Mouse (Mus musculus): ENCODE measurements around the gene Ankrd11. TPM values are rescaled to one million over a fixed set of nuclear protein-coding genes. Genes with fewer than 3 reads are reported as not detected.

Gene Ankrd11
- polyA plus RNA-seq, 1 experiment from 2014 or later: 46.2 TPM

DNA sequence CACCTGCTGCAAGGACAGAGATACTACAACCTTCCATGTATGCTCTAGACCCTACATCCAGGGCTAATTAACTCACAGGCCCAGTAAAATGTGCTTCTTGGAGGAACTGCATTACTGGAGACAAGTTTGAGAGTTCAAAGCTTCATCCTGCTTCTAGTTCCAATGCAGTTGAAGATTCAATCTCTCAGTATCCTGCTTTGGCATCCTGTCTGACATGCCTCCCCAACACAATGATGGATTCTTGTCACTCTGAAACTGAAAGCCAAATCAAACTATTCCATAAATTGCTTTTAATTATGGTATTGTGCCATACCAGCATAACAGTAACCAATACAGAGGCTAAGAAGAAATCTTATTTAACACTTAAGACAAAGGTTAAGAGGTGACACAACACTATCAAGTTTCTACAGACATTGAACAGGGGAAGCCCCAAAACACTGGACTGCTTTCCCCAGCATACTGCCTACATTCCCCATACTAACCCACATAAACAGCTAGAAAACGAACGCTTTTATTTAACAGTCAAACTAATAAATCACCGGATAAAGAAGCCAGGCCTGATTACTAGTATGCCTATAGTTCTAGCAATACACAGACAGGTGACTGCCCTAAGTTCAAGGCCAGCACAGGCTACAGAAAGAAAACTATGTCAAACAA, 72.0 kb downstream of the Ankrd11 start:
- 97% methylated on average over 3 of the region's 3 CpGs for WGBS
- H3K27me3 ChIP-seq (ENCODE audit: control insufficient read depth, insufficient read depth, low read length): no peaks in the 10 kb centered on the region
- no peak overlapping the region for H3K27ac ChIP-seq (replicated peaks; ENCODE audit: low read depth, low read length)
- no peaks in the 10 kb centered on the region for H3K4me1 ChIP-seq (ENCODE audit: control insufficient read depth, insufficient read depth, low read length)
- H3K4me3 ChIP-seq (replicated peaks; ENCODE audit: low read depth, low read length): no peak overlapping the region
- no peaks in the 10 kb centered on the region for H3K9me3 ChIP-seq (ENCODE audit: control insufficient read depth, low read length)
- ATAC-seq (ENCODE audit: low FRiP score, low TSS enrichment): no peak
- no peaks in the 10 kb centered on the region for H3K36me3 ChIP-seq (ENCODE audit: control insufficient read depth, insufficient read depth, low read length)
- no peak overlapping the region for H3K4me2 ChIP-seq (ENCODE audit: low read length)
- H3K9ac ChIP-seq (replicated peaks; ENCODE audit: low read length): no peak overlapping the region
- DNase-seq: no peak

DNA sequence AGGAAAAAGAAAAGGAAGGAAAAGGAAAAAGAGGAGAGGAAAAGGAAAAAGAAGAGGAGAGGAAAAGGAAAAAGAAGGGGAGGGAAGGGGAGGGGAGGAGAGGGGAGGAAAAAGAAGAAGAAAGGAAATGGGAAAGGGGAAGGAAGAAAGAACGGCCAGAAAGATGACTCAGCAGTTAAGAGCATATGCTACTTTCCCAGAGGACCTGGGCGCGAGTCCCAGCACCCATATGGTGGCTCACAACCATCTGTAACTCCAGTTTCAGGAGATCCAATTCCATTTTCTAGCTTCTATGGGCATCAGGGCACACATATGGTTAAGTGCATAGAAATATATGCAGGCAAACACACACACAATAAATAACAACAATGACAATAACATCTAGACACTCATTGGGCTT, 73.9 kb downstream of the Ankrd11 start:
- Histone ChIP-seq H3K9ac (replicated peaks; ENCODE audit: low read length) (no peak overlapping the region), H3K36me3 (ENCODE audit: control insufficient read depth, insufficient read depth, low read length) (no peaks in the 10 kb centered on the region), H3K4me3 (replicated peaks; ENCODE audit: low read depth, low read length) (no peak overlapping the region), H3K27ac (replicated peaks; ENCODE audit: low read depth, low read length) (no peak overlapping the region), H3K4me1 (ENCODE audit: control insufficient read depth, insufficient read depth, low read length) (no peaks in the 10 kb centered on the region), H3K4me2 (ENCODE audit: low read length) (no peak overlapping the region), H3K9me3 (ENCODE audit: control insufficient read depth, low read length) (no peaks in the 10 kb centered on the region), H3K27me3 (ENCODE audit: control insufficient read depth, insufficient read depth, low read length) (no peaks in the 10 kb centered on the region)
- ATAC-seq (ENCODE audit: low FRiP score, low TSS enrichment) (no peak), DNase-seq (no peak)
- WGBS: 89% methylated on average over 3 of the region's 3 CpGs

DNA sequence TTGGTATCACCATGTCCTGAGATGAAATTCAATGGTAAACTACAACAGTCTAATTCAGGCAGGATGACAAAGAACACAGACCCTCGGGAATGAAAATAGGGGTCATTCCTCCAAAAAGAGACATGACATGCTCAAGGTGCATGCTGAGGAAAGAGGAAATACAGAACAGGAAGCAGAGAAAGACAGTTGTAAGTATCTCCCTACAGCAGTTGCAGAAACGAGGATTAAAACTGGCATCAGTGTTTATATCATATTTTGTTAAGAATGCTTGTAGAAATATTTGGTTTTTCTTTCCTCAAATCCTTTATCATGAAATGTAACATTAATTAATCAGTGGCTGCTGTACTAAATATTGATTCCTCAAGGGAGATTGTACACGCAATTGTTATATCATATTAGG, 75.4 kb downstream of the Ankrd11 start:
- Histone ChIP-seq H3K27me3 (ENCODE audit: control insufficient read depth, insufficient read depth, low read length) (no peaks in the 10 kb centered on the region), H3K27ac (replicated peaks; ENCODE audit: low read depth, low read length) (no peak overlapping the region), H3K9me3 (ENCODE audit: control insufficient read depth, low read length) (no peaks in the 10 kb centered on the region), H3K9ac (replicated peaks; ENCODE audit: low read length) (no peak overlapping the region), H3K36me3 (ENCODE audit: control insufficient read depth, insufficient read depth, low read length) (no peaks in the 10 kb centered on the region), H3K4me1 (ENCODE audit: control insufficient read depth, insufficient read depth, low read length) (0 out of 2 replicates have a peak, but pooled peaks cover 4% of the 10 kb centered on the region), H3K4me3 (replicated peaks; ENCODE audit: low read depth, low read length) (no peak overlapping the region), H3K4me2 (ENCODE audit: low read length) (no peak overlapping the region)
- WGBS: 87% methylated on average over 3 of the region's 3 CpGs
- no peak for ATAC-seq (ENCODE audit: low FRiP score, low TSS enrichment)
- no peak for DNase-seq

DNA sequence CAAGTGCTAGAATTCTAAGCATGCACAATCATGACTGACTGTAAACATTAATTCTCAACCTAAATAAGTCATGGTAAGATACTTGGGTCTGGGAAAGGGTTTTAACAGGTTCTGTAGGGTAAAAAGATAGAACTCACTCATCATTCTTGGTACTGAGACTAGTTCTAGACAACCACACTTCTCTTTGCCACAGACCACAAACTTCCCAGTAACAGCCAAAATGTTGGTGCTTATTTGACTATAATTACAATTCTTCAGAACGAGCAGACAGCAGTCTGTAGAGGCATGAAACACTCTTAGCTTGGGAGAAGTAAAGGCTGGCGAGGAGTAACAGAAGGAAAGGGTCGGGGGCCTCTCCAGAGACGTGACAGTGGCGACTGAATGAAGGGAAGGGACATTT, 80.0 kb downstream of the Ankrd11 start:
- ATAC-seq (ENCODE audit: low FRiP score, low TSS enrichment) (no peak), DNase-seq (no peak)
- Histone ChIP-seq H3K27me3 (ENCODE audit: control insufficient read depth, insufficient read depth, low read length) (no peaks in the 10 kb centered on the region), H3K9me3 (ENCODE audit: control insufficient read depth, low read length) (no peaks in the 10 kb centered on the region), H3K4me1 (ENCODE audit: control insufficient read depth, insufficient read depth, low read length) (0 out of 2 replicates have a peak, but pooled peaks cover 7% of the 10 kb centered on the region), H3K27ac (replicated peaks; ENCODE audit: low read depth, low read length) (no peak overlapping the region), H3K4me3 (replicated peaks; ENCODE audit: low read depth, low read length) (no peak overlapping the region), H3K9ac (replicated peaks; ENCODE audit: low read length) (no peak overlapping the region), H3K36me3 (ENCODE audit: control insufficient read depth, insufficient read depth, low read length) (no peaks in the 10 kb centered on the region), H3K4me2 (ENCODE audit: low read length) (no peak overlapping the region)
- 48% methylated on average over 5 of the region's 5 CpGs for WGBS

DNA sequence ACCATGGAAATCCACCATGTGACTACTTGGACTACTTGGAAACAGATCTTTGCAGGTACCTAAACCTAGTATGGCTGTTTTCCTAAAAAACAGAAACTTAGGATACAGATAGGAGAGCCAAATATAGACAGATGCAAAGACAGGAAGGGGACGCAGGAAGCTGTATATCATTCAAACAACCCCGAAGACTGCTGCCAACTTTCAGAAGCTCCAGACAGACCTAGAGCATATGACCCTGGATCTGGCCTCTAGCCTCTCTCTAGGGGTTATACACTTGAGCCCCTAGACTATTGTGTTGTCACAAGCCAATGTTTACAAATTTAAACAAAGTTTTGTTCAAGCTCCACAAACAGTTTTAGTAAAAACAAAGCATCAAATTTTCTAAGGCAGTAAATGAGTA, 80.6 kb downstream of the Ankrd11 start:
- DNase-seq (no peak), ATAC-seq (ENCODE audit: low FRiP score, low TSS enrichment) (no peak)
- Histone ChIP-seq H3K27me3 (ENCODE audit: control insufficient read depth, insufficient read depth, low read length) (no peaks in the 10 kb centered on the region), H3K4me1 (ENCODE audit: control insufficient read depth, insufficient read depth, low read length) (0 out of 2 replicates have a peak, but pooled peaks cover 7% of the 10 kb centered on the region), H3K36me3 (ENCODE audit: control insufficient read depth, insufficient read depth, low read length) (no peaks in the 10 kb centered on the region), H3K27ac (replicated peaks; ENCODE audit: low read depth, low read length) (no peak overlapping the region), H3K9me3 (ENCODE audit: control insufficient read depth, low read length) (no peaks in the 10 kb centered on the region), H3K4me3 (replicated peaks; ENCODE audit: low read depth, low read length) (no peak overlapping the region), H3K9ac (replicated peaks; ENCODE audit: low read length) (no peak overlapping the region), H3K4me2 (ENCODE audit: low read length) (no peak overlapping the region)
- WGBS: 91% methylated on average over 2 of the region's 2 CpGs

DNA sequence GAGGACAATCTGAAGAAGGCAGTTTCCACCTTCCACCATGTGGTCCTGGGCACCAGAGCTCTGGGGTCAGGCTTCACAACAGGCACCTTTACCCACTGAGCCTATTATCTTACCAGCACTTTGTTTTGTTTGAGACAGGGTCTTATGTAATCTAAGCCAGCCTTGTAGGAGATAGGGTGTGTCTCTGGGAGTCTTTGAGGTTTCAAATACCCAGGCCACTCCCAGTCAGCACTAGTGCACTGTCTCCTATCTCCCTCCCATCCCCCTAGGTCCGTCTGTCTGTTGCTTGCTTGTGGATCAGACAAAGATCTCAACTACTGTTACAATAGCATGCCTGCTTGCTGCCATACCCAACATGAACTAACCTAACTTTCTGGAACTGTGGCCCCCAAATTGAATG, 81.1 kb downstream of the Ankrd11 start:
- 32% methylated on average over 1 of the region's 1 CpGs for WGBS
- ATAC-seq (ENCODE audit: low FRiP score, low TSS enrichment) (no peak), DNase-seq (no peak)
- Histone ChIP-seq H3K4me1 (ENCODE audit: control insufficient read depth, insufficient read depth, low read length) (0 out of 2 replicates have a peak, but pooled peaks cover 7% of the 10 kb centered on the region), H3K9ac (replicated peaks; ENCODE audit: low read length) (no peak overlapping the region), H3K27ac (replicated peaks; ENCODE audit: low read depth, low read length) (no peak overlapping the region), H3K27me3 (ENCODE audit: control insufficient read depth, insufficient read depth, low read length) (no peaks in the 10 kb centered on the region), H3K9me3 (ENCODE audit: control insufficient read depth, low read length) (no peaks in the 10 kb centered on the region), H3K36me3 (ENCODE audit: control insufficient read depth, insufficient read depth, low read length) (no peaks in the 10 kb centered on the region), H3K4me3 (replicated peaks; ENCODE audit: low read depth, low read length) (no peak overlapping the region), H3K4me2 (ENCODE audit: low read length) (no peak overlapping the region)

DNA sequence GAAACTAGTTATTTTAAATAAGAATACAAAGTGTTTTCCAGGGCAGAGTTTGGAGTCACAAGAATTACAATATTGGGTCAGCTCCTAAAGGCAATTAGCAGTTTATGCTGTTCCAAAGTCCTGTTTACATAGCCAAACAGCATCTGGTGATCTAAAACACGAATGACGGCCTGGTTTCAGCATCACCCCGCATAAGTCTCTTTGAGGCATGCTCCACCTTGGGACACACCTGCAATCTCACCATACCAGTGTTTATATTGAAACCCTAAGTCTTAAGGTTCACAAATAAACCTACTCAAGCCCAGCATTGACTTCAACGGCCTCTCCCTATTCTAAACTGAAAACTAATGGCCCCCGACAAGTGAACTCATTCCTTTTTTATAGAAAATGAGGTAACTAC, 81.8 kb downstream of the Ankrd11 start:
- 92% methylated on average over 5 of the region's 5 CpGs for WGBS
- no peaks in the 10 kb centered on the region for H3K36me3 ChIP-seq (ENCODE audit: control insufficient read depth, insufficient read depth, low read length)
- H3K9ac ChIP-seq (replicated peaks; ENCODE audit: low read length): no peak overlapping the region
- no peak overlapping the region for H3K4me2 ChIP-seq (ENCODE audit: low read length)
- no peak for ATAC-seq (ENCODE audit: low FRiP score, low TSS enrichment)
- H3K27ac ChIP-seq (replicated peaks; ENCODE audit: low read depth, low read length): no peak overlapping the region
- no peak for DNase-seq
- H3K27me3 ChIP-seq (ENCODE audit: control insufficient read depth, insufficient read depth, low read length): no peaks in the 10 kb centered on the region
- H3K9me3 ChIP-seq (ENCODE audit: control insufficient read depth, low read length): no peaks in the 10 kb centered on the region
- H3K4me3 ChIP-seq (replicated peaks; ENCODE audit: low read depth, low read length): no peak overlapping the region
- H3K4me1 ChIP-seq (ENCODE audit: control insufficient read depth, insufficient read depth, low read length): 0 out of 2 replicates have a peak, but pooled peaks cover 7% of the 10 kb centered on the region

DNA sequence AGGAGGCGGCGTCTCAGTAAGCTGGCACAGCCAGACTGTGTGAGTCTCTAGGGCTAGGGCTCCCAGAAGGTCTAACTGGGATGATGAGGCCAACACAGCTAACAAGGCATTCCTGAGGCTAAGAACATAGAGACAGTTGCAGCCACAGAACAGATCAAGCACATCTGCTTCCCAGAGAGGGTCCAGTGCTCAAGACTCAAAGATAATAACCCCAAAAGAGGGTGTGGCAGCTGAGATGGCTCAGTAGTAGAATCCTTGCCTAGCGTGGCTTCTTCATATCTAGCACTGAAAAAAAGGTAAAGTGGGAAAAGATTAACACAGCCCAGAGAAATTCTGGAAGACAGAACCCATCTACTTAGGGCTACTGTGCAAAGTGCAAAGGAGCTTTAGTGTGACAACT, 86.1 kb downstream of the Ankrd11 start:
- ATAC-seq (ENCODE audit: low FRiP score, low TSS enrichment): no peak
- Histone ChIP-seq H3K36me3 (ENCODE audit: control insufficient read depth, insufficient read depth, low read length) (no peaks in the 10 kb centered on the region), H3K27me3 (ENCODE audit: control insufficient read depth, insufficient read depth, low read length) (no peaks in the 10 kb centered on the region), H3K9me3 (ENCODE audit: control insufficient read depth, low read length) (no peaks in the 10 kb centered on the region), H3K9ac (replicated peaks; ENCODE audit: low read length) (no peak overlapping the region), H3K4me3 (replicated peaks; ENCODE audit: low read depth, low read length) (no peak overlapping the region), H3K27ac (replicated peaks; ENCODE audit: low read depth, low read length) (no peak overlapping the region; the same call in 1 of the 2 replicates), H3K4me2 (ENCODE audit: low read length) (no peak overlapping the region), H3K4me1 (ENCODE audit: control insufficient read depth, insufficient read depth, low read length) (no peaks in the 10 kb centered on the region)
- DNase-seq: no peak
- 96% methylated on average over 3 of the region's 3 CpGs for WGBS

DNA sequence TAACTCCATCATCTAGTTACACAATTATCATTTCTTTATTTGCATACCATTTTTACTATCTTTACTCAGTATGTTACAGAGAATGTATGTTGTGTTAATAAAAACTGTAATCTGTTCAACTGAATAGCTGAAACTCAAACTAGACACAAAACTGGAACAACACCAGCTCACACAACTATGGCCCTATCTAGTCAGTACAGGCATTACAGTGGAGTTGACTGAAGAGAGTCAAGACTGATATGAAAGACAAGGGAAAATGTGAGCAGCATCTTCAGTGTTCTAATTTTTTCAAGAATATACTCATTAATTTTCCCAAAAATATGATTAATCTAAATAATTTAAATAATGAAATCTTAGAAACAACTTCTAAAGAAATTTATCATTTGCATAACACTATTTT, 86.9 kb downstream of the Ankrd11 start:
- Histone ChIP-seq H3K9ac (replicated peaks; ENCODE audit: low read length) (no peak overlapping the region), H3K9me3 (ENCODE audit: control insufficient read depth, low read length) (no peaks in the 10 kb centered on the region), H3K4me2 (ENCODE audit: low read length) (no peak overlapping the region), H3K4me3 (replicated peaks; ENCODE audit: low read depth, low read length) (no peak overlapping the region), H3K27ac (replicated peaks; ENCODE audit: low read depth, low read length) (no peak overlapping the region), H3K27me3 (ENCODE audit: control insufficient read depth, insufficient read depth, low read length) (no peaks in the 10 kb centered on the region), H3K36me3 (ENCODE audit: control insufficient read depth, insufficient read depth, low read length) (no peaks in the 10 kb centered on the region), H3K4me1 (ENCODE audit: control insufficient read depth, insufficient read depth, low read length) (no peaks in the 10 kb centered on the region)
- DNase-seq (no peak), ATAC-seq (ENCODE audit: low FRiP score, low TSS enrichment) (no peak)
